Mouse (Mus musculus): ENCODE data around the gene Lig3.

GRCm38 (mm10) chr11:82739006-82739405 is 41.9 kb upstream of the Lig3 start:
- no peak for TF ChIP-seq CTCF (IDR thresholded peaks at IDR 0.05; ENCODE audit: extremely low read depth, insufficient read length, insufficient replicate concordance, low read depth, low read length)
- TF ChIP-seq POLR2A (IDR thresholded peaks at IDR 0.05; ENCODE audit: low read depth, low read length): no peak
